Mouse (Mus musculus): Measurements from ENCODE around the gene Rexo4. TPM values are rescaled to one million over a fixed set of nuclear protein-coding genes. Genes with fewer than 3 reads are reported as not detected.

The Rexo4 gene
- total RNA-seq, 2 experiments from 2014 or later = 16.0 to 19.1 TPM

DNA sequence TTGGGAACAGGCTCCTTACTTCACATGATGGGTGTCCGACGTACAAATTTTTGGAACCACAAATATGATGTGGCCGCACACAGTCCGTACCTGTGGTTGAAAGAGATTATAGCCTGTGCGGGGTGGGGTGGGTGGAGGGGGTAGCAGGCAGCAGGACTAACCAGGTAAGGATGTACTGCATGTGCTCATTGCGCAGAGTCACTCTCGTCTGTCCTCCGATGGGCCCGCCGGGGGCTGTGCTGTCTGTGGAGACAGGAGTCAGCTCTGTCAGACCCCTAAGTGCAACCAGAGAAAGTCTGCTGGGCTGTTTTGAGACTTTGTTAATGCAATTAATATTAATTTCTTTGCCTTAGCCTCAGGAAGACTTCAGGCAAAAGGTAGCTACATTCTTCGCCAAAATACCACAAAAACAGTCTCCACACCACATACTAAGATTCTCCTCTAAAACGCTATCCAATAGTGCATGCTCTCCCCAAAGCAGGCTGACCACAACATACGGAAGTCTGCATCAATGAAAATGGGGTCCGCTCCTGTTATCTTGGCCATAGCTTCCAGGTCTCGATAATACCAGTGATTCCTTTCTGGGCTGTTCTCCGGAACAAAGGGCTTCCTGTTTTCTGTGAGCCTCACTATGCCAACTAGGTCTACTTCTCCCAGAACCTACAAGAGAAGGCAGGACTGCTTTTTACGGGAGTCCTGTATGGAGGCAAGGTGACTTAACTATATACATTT lies 50.6 kb downstream of the Rexo4 start:
- no peak for TF ChIP-seq CTCF (IDR thresholded peaks at IDR 0.05)
- Histone ChIP-seq H3K27ac (no peak overlapping the region), H3K4me3 (no peak overlapping the region)
- intact Hi-C loops (cut with DNase I) = no loop called here
- no peak for DNase-seq

GRCm38 (mm10) chr2:26912253-26912770 lies 51.9 kb downstream of the Rexo4 start:
- TF ChIP-seq CTCF (IDR thresholded peaks at IDR 0.05) = no peak
- no peak for DNase-seq
- intact Hi-C loops (cut with DNase I) = no loop called here
- H3K4me3 ChIP-seq = peak overlapping the region; percentile 83
- 0 out of 2 replicates have a peak overlapping the region, but pooled peaks have one; percentile 2 for H3K27ac ChIP-seq

GRCm38 (mm10) chr2:26910994-26911765 lies 53.0 kb downstream of the Rexo4 start:
- H3K27ac ChIP-seq = peak overlapping the region; percentile 91
- H3K4me3 ChIP-seq = peak overlapping the region; percentile 83
- DNase-seq = peak; percentile 72
- no peak for TF ChIP-seq CTCF (IDR thresholded peaks at IDR 0.05)
- intact Hi-C loops (cut with DNase I) = loop anchor here (2.0 kb wide), 1 partner anchor 22 kb away; the partner anchor contains the start of gene Surf4

DNA sequence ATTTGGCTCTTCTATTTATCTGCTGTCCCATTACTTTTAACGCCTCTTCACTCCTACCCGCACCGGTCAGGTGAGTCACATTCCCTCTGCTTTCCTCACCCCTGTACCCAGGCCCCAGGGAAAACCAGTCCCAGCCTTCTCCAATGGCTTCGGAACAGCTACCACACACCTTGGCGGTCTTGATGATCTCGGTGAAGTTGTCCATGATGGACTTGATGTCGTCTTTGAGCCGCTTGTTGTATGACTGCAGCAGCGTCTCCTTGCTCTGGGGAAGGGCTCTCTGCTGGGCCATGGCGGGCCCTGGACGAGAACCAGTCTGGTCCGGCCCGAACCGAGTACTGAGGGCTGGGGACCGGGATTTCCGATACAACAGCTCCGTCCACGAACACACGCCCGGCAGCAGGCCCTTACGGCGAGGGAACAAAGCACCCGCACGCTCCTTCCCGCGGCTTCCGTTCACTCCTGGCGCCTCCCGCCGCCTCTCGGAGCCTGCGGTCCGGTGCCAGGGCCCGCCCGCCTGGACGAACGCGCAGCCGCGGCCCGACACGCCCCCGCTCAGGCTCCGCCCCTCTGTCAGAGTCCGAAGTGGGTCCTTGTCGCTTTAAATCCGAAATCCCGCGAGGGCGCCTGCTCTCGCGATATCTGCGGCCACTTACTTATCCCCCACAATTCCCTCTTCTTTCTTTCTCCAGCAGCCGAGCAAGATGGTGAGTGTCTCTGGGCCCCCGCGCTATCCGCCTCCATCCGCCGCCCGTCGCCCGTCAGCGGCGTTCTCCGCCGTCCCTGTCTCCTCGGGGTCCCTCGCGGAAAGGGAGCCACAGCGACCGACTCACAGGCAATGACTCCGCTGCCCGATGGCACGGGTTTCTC lies 53.8 kb downstream of the Rexo4 start, which contains the start of the genes Med22 and Rpl7a:
Gene Med22 (minus strand): TSS at position 554 of the 870 bp plus-strand sequence.
Gene Rpl7a (plus strand): TSS at position 641 of the 870 bp plus-strand sequence.
- intact Hi-C loops (cut with DNase I) = loop anchor here (2.0 kb wide), 1 partner anchor 22 kb away; the partner anchor contains the start of gene Surf4
- TF ChIP-seq CTCF (IDR thresholded peaks at IDR 0.05) = no peak
- Histone ChIP-seq H3K27ac (peak within 1 kb of the TSS; percentile 91), H3K4me3 (peak within 1 kb of the TSS; percentile 83)
- peak; percentile 100 for DNase-seq

- DNase-seq = no peak
- peak; percentile 17; the same call in 1 of the 2 replicates for TF ChIP-seq CTCF (IDR thresholded peaks at IDR 0.05)
- intact Hi-C loops (cut with DNase I) = no loop called here
- peak overlapping the region; percentile 83 for H3K4me3 ChIP-seq
- peak overlapping the region; percentile 91 for H3K27ac ChIP-seq
These were observed 54.8 kb downstream of the Rexo4 start for GRCm38 (mm10) chr2:26909387-26909784.

- TF ChIP-seq CTCF (IDR thresholded peaks at IDR 0.05) = no peak
- intact Hi-C loops (cut with DNase I) = no loop called here
- Histone ChIP-seq H3K4me3 (peak overlapping the region; percentile 83), H3K27ac (peak overlapping the region; percentile 91; the same call in 1 of the 2 replicates)
- DNase-seq = no peak
These were observed 55.3 kb downstream of the Rexo4 start for GRCm38 (mm10) chr2:26908710-26909386.

- intact Hi-C loops (cut with DNase I) = no loop called here
- DNase-seq = peak; percentile 59
- H3K27ac ChIP-seq = no peak overlapping the region; the same call in 1 of the 2 replicates
- peak; percentile 74 for TF ChIP-seq CTCF (IDR thresholded peaks at IDR 0.05)
- no peak overlapping the region for H3K4me3 ChIP-seq
These were observed 57.1 kb downstream of the Rexo4 start for GRCm38 (mm10) chr2:26907109-26907508.

DNA sequence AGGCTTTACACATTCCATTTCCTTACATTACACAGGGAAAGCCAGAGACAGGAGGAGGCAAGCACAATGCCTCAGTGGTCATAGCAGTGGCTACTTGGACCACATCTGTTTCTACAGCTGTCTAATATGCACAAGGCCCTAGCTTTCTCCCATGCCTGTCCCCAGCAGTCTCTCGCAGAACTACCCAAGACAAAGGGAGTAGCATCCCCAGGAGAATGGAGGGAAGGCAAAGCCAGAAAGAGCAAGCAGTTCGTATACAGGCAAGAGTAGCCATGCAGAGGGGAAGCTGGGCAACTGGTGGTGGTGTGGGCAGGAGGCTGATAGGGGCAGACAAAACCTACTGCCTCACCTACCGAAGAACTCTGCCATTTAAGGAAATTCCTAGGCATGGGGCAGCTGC lies 57.8 kb downstream of the Rexo4 start:
- DNase-seq = no peak
- intact Hi-C loops (cut with DNase I) = no loop called here

GRCm38 (mm10) chr2:26905936-26906335 lies 58.2 kb downstream of the Rexo4 start:
- no peak for DNase-seq
- no peak for TF ChIP-seq CTCF (IDR thresholded peaks at IDR 0.05)
- no peak overlapping the region for H3K27ac ChIP-seq
- intact Hi-C loops (cut with DNase I) = no loop called here
- no peak overlapping the region for H3K4me3 ChIP-seq

More for the DNA sequence above, 57.8 kb downstream of the Rexo4 start:
- no peak overlapping the region for H3K27ac ChIP-seq
- H3K4me3 ChIP-seq = no peak overlapping the region
- no peak for TF ChIP-seq CTCF (IDR thresholded peaks at IDR 0.05)

Other genes with a start within 250 kb of the Rexo4 start
- gene Abo, start 99.4 kb downstream of the Rexo4 start, total RNA-seq (2021) = not detected
- 10 to 100 TPM; 13.0 to 13.1 TPM for gene Surf6, start 61.5 kb downstream of the Rexo4 start, total RNA-seq (2021)
- gene Med22, start 53.7 kb downstream of the Rexo4 start, total RNA-seq (2021) = 10 to 100 TPM; 15.4 to 19.0 TPM
- gene Rpl7a, start 53.6 kb downstream of the Rexo4 start, total RNA-seq (2021) = 100 to 1,000 TPM; 261 to 309 TPM
- 10 to 100 TPM; 12.4 to 16.1 TPM for gene Surf2, start 48.0 kb downstream of the Rexo4 start, total RNA-seq (2021)
- 10 to 100 TPM; 41.1 to 41.6 TPM for gene Surf1, start 47.9 kb downstream of the Rexo4 start, total RNA-seq (2021)
- gene Surf4, start 30.5 kb downstream of the Rexo4 start, total RNA-seq (2021) = 10 to 100 TPM; 69.0 to 75.6 TPM
- not detected for gene Stkld1, start 30.3 kb downstream of the Rexo4 start, total RNA-seq (2021)
- gene Adamts13, start 9.0 kb upstream of the Rexo4 start, total RNA-seq (2021) = not detected
- 10 to 100 TPM; 34.9 to 36.2 TPM for gene Cacfd1, start 45.5 kb upstream of the Rexo4 start, total RNA-seq (2021)
- not detected for gene Slc2a6, start 63.6 kb upstream of the Rexo4 start, total RNA-seq (2021)
- gene Mymk, start 107.8 kb upstream of the Rexo4 start, total RNA-seq (2021) = under 1 TPM in 1 of 2 experiments, not detected in 1; 0.36 TPM
- gene Adamtsl2, start 115.0 kb upstream of the Rexo4 start, total RNA-seq (2021) = 1 to 10 TPM; 2.9 to 9.8 TPM
- gene Fam163b, start 178.1 kb upstream of the Rexo4 start, total RNA-seq (2021) = not detected
- gene Dbh, start 200.8 kb upstream of the Rexo4 start, total RNA-seq (2021) = not detected